Mouse (Mus musculus): Measurements from ENCODE around the gene Hist1h1e. TPM values are rescaled to one million over a fixed set of nuclear protein-coding genes. Genes with fewer than 3 reads are reported as not detected.
A peak's percentile ranks its signal among the peaks of the same experiment; 100 is the strongest.

Gene Hist1h1e
- polyA plus RNA-seq, 1 experiment, result 0.41 TPM

GRCm38 (mm10) chr13:23620733-23621531, 1.4 kb downstream of the Hist1h1e start, which contains the start of gene Hist1h2be:
Hist1h2be (minus strand) TSS chr13:23621124.
- Histone ChIP-seq H3K27me3 (ENCODE audit: control insufficient read depth, insufficient read depth, low read length) (no peaks in the 10 kb centered on the region), H3K36me3 (ENCODE audit: control insufficient read depth, insufficient read depth, low read length) (no peaks in the 10 kb centered on the region), H3K4me1 (ENCODE audit: control insufficient read depth, insufficient read depth, low read length) (peaks cover 3% of the 10 kb centered on the region; the same call in 1 of the 2 replicates), H3K27ac (ENCODE audit: control insufficient read depth, insufficient read depth, low read depth, low read length) (peak within 1 kb of the TSS; percentile 82), H3K4me3 (ENCODE audit: control insufficient read depth, low read depth, low read length) (peak within 1 kb of the TSS; percentile 74)
- TF ChIP-seq CTCF (IDR thresholded peaks at IDR 0.05; ENCODE audit: control insufficient read depth, insufficient read depth, insufficient replicate concordance, low read depth, low read length) (no peak), POLR2A (IDR thresholded peaks at IDR 0.05; ENCODE audit: control insufficient read depth, low read depth, low read length) (no peak)

GRCm38 (mm10) chr13:23620056-23620732, 2.2 kb downstream of the Hist1h1e start:
- Histone ChIP-seq H3K4me3 (ENCODE audit: control insufficient read depth, low read depth, low read length) (no peak overlapping the region), H3K27me3 (ENCODE audit: control insufficient read depth, insufficient read depth, low read length) (no peaks in the 10 kb centered on the region), H3K27ac (ENCODE audit: control insufficient read depth, insufficient read depth, low read depth, low read length) (no peak overlapping the region), H3K36me3 (ENCODE audit: control insufficient read depth, insufficient read depth, low read length) (no peaks in the 10 kb centered on the region), H3K4me1 (ENCODE audit: control insufficient read depth, insufficient read depth, low read length) (peaks cover 3% of the 10 kb centered on the region; the same call in 1 of the 2 replicates)
- no peak for TF ChIP-seq POLR2A (IDR thresholded peaks at IDR 0.05; ENCODE audit: control insufficient read depth, low read depth, low read length)
- no peak for TF ChIP-seq CTCF (IDR thresholded peaks at IDR 0.05; ENCODE audit: control insufficient read depth, insufficient read depth, insufficient replicate concordance, low read depth, low read length)

- no peaks in the 10 kb centered on the region for H3K4me1 ChIP-seq (ENCODE audit: control insufficient read depth, insufficient read depth, low read length)
- no peak overlapping the region for H3K4me3 ChIP-seq (ENCODE audit: control insufficient read depth, low read depth, low read length)
- no peaks in the 10 kb centered on the region for H3K36me3 ChIP-seq (ENCODE audit: control insufficient read depth, insufficient read depth, low read length)
- no peak overlapping the region for H3K27ac ChIP-seq (ENCODE audit: control insufficient read depth, insufficient read depth, low read depth, low read length)
- TF ChIP-seq POLR2A (IDR thresholded peaks at IDR 0.05; ENCODE audit: control insufficient read depth, low read depth, low read length) (no peak), CTCF (IDR thresholded peaks at IDR 0.05; ENCODE audit: control insufficient read depth, insufficient read depth, insufficient replicate concordance, low read depth, low read length) (no peak)
- no peaks in the 10 kb centered on the region for H3K27me3 ChIP-seq (ENCODE audit: control insufficient read depth, insufficient read depth, low read length)
Measured at GRCm38 (mm10) chr13:23611638-23612037, 10.7 kb downstream of the Hist1h1e start.

- Histone ChIP-seq H3K27me3 (ENCODE audit: control insufficient read depth, insufficient read depth, low read length) (no peaks in the 10 kb centered on the region), H3K27ac (ENCODE audit: control insufficient read depth, insufficient read depth, low read depth, low read length) (no peak overlapping the region), H3K4me1 (ENCODE audit: control insufficient read depth, insufficient read depth, low read length) (no peaks in the 10 kb centered on the region), H3K36me3 (ENCODE audit: control insufficient read depth, insufficient read depth, low read length) (no peaks in the 10 kb centered on the region), H3K4me3 (ENCODE audit: control insufficient read depth, low read depth, low read length) (no peak overlapping the region)
- no peak for TF ChIP-seq POLR2A (IDR thresholded peaks at IDR 0.05; ENCODE audit: control insufficient read depth, low read depth, low read length)
- no peak for TF ChIP-seq CTCF (IDR thresholded peaks at IDR 0.05; ENCODE audit: control insufficient read depth, insufficient read depth, insufficient replicate concordance, low read depth, low read length)
Measured at GRCm38 (mm10) chr13:23610393-23610792, 12.0 kb downstream of the Hist1h1e start.

- Histone ChIP-seq H3K4me3 (ENCODE audit: control insufficient read depth, low read depth, low read length) (no peak overlapping the region), H3K4me1 (ENCODE audit: control insufficient read depth, insufficient read depth, low read length) (no peaks in the 10 kb centered on the region), H3K36me3 (ENCODE audit: control insufficient read depth, insufficient read depth, low read length) (no peaks in the 10 kb centered on the region), H3K27me3 (ENCODE audit: control insufficient read depth, insufficient read depth, low read length) (no peaks in the 10 kb centered on the region), H3K27ac (ENCODE audit: control insufficient read depth, insufficient read depth, low read depth, low read length) (no peak overlapping the region)
- TF ChIP-seq CTCF (IDR thresholded peaks at IDR 0.05; ENCODE audit: control insufficient read depth, insufficient read depth, insufficient replicate concordance, low read depth, low read length) (no peak), POLR2A (IDR thresholded peaks at IDR 0.05; ENCODE audit: control insufficient read depth, low read depth, low read length) (no peak)
Measured at GRCm38 (mm10) chr13:23609844-23610243, 12.5 kb downstream of the Hist1h1e start.

GRCm38 (mm10) chr13:23609209-23609608, 13.1 kb downstream of the Hist1h1e start:
- no peak overlapping the region for H3K27ac ChIP-seq (ENCODE audit: control insufficient read depth, insufficient read depth, low read depth, low read length)
- H3K27me3 ChIP-seq (ENCODE audit: control insufficient read depth, insufficient read depth, low read length), result no peaks in the 10 kb centered on the region
- H3K36me3 ChIP-seq (ENCODE audit: control insufficient read depth, insufficient read depth, low read length), result no peaks in the 10 kb centered on the region
- no peak overlapping the region for H3K4me3 ChIP-seq (ENCODE audit: control insufficient read depth, low read depth, low read length)
- no peak for TF ChIP-seq POLR2A (IDR thresholded peaks at IDR 0.05; ENCODE audit: control insufficient read depth, low read depth, low read length)
- TF ChIP-seq CTCF (IDR thresholded peaks at IDR 0.05; ENCODE audit: control insufficient read depth, insufficient read depth, insufficient replicate concordance, low read depth, low read length), result no peak
- no peaks in the 10 kb centered on the region for H3K4me1 ChIP-seq (ENCODE audit: control insufficient read depth, insufficient read depth, low read length)

- no peaks in the 10 kb centered on the region for H3K4me1 ChIP-seq (ENCODE audit: control insufficient read depth, insufficient read depth, low read length)
- no peak overlapping the region for H3K4me3 ChIP-seq (ENCODE audit: control insufficient read depth, low read depth, low read length)
- H3K27me3 ChIP-seq (ENCODE audit: control insufficient read depth, insufficient read depth, low read length), result no peaks in the 10 kb centered on the region
- TF ChIP-seq POLR2A (IDR thresholded peaks at IDR 0.05; ENCODE audit: control insufficient read depth, low read depth, low read length) (no peak), CTCF (IDR thresholded peaks at IDR 0.05; ENCODE audit: control insufficient read depth, insufficient read depth, insufficient replicate concordance, low read depth, low read length) (no peak)
- no peak overlapping the region for H3K27ac ChIP-seq (ENCODE audit: control insufficient read depth, insufficient read depth, low read depth, low read length)
- no peaks in the 10 kb centered on the region for H3K36me3 ChIP-seq (ENCODE audit: control insufficient read depth, insufficient read depth, low read length)
Measured at GRCm38 (mm10) chr13:23605052-23605451, 17.3 kb downstream of the Hist1h1e start.

Data from testis, adult 2 months (tissue).